Comparison of ENCODE assay signal across 22 mouse cellular contexts in the genomic region with DNA sequence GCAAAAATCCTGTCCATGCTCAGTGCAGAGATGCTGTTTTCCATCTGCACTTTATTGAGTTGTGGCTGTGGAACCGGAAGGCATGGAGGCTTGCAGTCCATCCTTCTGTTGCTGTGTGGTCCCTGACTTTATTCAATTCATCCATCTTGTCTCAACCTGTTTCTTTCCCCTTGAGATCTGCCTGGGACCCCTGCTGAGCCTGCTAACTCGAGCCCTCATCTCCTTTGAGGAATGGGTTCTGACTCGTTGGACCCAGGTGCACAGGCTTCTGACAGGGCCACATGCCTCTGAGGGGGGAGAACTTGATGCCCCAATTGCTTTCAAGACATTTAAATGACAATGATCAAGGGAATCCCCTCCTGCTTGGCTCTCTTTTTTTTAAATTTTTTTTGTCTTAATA.
A peak's percentile ranks its signal among the peaks of the same experiment; 100 is the strongest.
DNase-seq lines count a peak whose midpoint lies in the region; ATAC-seq and TF ChIP-seq lines count a peak whose summit lies in the region.
"Had no signal": no experiment of that assay in that cellular context is flagged by ENCODE, and none has a peak within 500 bp of the region (broad histone marks: within the 10 kb centered on the region; RNA-seq: fewer than 3 reads in every experiment).

No protein-coding gene starts in this region.

- no peak for TF ChIP-seq POLR2A in CH12.LX (IDR thresholded peaks at IDR 0.05; ENCODE audit: low read depth, low read length)

- H3K4me3 ChIP-seq in CH12.LX (replicated peaks in 1 of 3; ENCODE audit: low read depth in 2 of 3, low read length in 2 of 3, poor library complexity in 1 of 3): no peak overlapping the region
- no peak overlapping the region for H3K4me3 ChIP-seq in embryonic facial prominence, embryonic 14.5 days (ENCODE audit: low read depth, low read length)
- H3K4me3 ChIP-seq in layer of hippocampus, adult 2 months: no peak overlapping the region
- H3K4me3 ChIP-seq: embryonic facial prominence, embryonic 12.5 days; forebrain, embryonic 13.5 days; forebrain, embryonic 15.5 days had no signal

- dilution Hi-C loops in CH12.LX (cut with MboI; ENCODE audit: extremely low pct_ligation_motif_present, extremely low pct_unique_long_range_greater_than_20kb, low sequenced_read_pairs): no loop called here

- H3K79me2 ChIP-seq in CH12.LX (replicated peaks; ENCODE audit: control insufficient read depth, extremely low read depth, insufficient read depth, poor library complexity, severe bottlenecking): no peaks in the 10 kb centered on the region

- no peaks in the 10 kb centered on the region for H3K9me3 ChIP-seq in CH12.LX (replicated peaks; ENCODE audit: low read length)
- H3K9me3 ChIP-seq in embryonic facial prominence, embryonic 14.5 days (ENCODE audit: control insufficient read depth, low read length): no peaks in the 10 kb centered on the region
- H3K9me3 ChIP-seq: embryonic facial prominence, embryonic 12.5 days; forebrain, embryonic 13.5 days; forebrain, embryonic 15.5 days; G1E had no signal

- in situ Hi-C loops in CH12.LX (cut with MboI; ENCODE audit: low pct_ligation_motif_present, low pct_unique_long_range_greater_than_20kb, low sequenced_read_pairs): no loop called here

- H3K27me3 ChIP-seq in CH12.LX (replicated peaks): no peaks in the 10 kb centered on the region
- H3K27me3 ChIP-seq in embryonic facial prominence, embryonic 14.5 days (replicated peaks; ENCODE audit: control insufficient read depth, insufficient read depth, low read length): no peaks in the 10 kb centered on the region
- H3K27me3 ChIP-seq: embryonic facial prominence, embryonic 12.5 days; forebrain, embryonic 13.5 days; forebrain, embryonic 15.5 days; Patski had no signal

- H3K36me3 ChIP-seq in CH12.LX (replicated peaks in 1 of 2; ENCODE audit: control insufficient read depth in 1 of 2, insufficient read depth in 1 of 2, low read length in 1 of 2): no peaks in the 10 kb centered on the region
- H3K36me3 ChIP-seq in embryonic facial prominence, embryonic 14.5 days (ENCODE audit: control insufficient read depth, insufficient read depth, low read length): no peaks in the 10 kb centered on the region
- H3K36me3 ChIP-seq: embryonic facial prominence, embryonic 12.5 days; forebrain, embryonic 15.5 days had no signal

- H3K4me1 ChIP-seq in CH12.LX (ENCODE audit: control insufficient read depth in 1 of 2, insufficient read depth in 2 of 2): peaks cover 45 to 97% of the 10 kb centered on the region in 2 experiments
- H3K4me1 ChIP-seq in embryonic facial prominence, embryonic 14.5 days (ENCODE audit: control insufficient read depth, insufficient read depth, low read length): peaks cover 20% of the 10 kb centered on the region

- TF ChIP-seq RAD21 in CH12.LX (IDR thresholded peaks at IDR 0.05; ENCODE audit: low read depth, low read length): no peak

- no peak overlapping the region for H3K4me2 ChIP-seq in CH12.LX (ENCODE audit: insufficient read depth, low read depth, poor library complexity, severe bottlenecking)
- H3K4me2 ChIP-seq in embryonic facial prominence, embryonic 14.5 days (ENCODE audit: low read depth, low read length): no peak overlapping the region
- H3K4me2 ChIP-seq: embryonic facial prominence, embryonic 12.5 days; forebrain, embryonic 13.5 days; forebrain, embryonic 15.5 days had no signal

- H3K27ac ChIP-seq in CH12.LX (ENCODE audit: insufficient read depth, low read depth): no peak overlapping the region
- no peak overlapping the region for H3K27ac ChIP-seq in embryonic facial prominence, embryonic 14.5 days (replicated peaks; ENCODE audit: low read depth, low read length)
- H3K27ac ChIP-seq in layer of hippocampus, adult 2 months: no peak overlapping the region
- H3K27ac ChIP-seq: embryonic facial prominence, embryonic 12.5 days; forebrain, embryonic 13.5 days; forebrain, embryonic 15.5 days had no signal

- TF ChIP-seq CTCF in CH12.LX (conservative IDR thresholded peaks at IDR 0.05 in 1 of 2, IDR thresholded peaks at IDR 0.05 in 1 of 2; ENCODE audit: low read depth in 2 of 2, low read length in 2 of 2): no peak
- no peak for TF ChIP-seq CTCF in layer of hippocampus, adult 2 months (conservative IDR thresholded peaks at IDR 0.05)

- H3K9ac ChIP-seq in CH12.LX (ENCODE audit: insufficient read depth, low read depth): no peak overlapping the region
- no peak overlapping the region for H3K9ac ChIP-seq in embryonic facial prominence, embryonic 14.5 days (ENCODE audit: low read depth, low read length)
- H3K9ac ChIP-seq: embryonic facial prominence, embryonic 12.5 days; forebrain, embryonic 13.5 days; forebrain, embryonic 15.5 days; forebrain, postnatal 0 days had no signal

- no peak for ATAC-seq in embryonic facial prominence, embryonic 14.5 days (ENCODE audit: low read depth)
- ATAC-seq: activated CD4-positive, CD25-positive, alpha-beta regulatory T cell, adult 4 months; forebrain, embryonic 13.5 days; forebrain, embryonic 15.5 days; forebrain, postnatal 0 days; Patski had no signal

- no peak for DNase-seq in CH12.LX (ENCODE audit: extremely low read depth)
- DNase-seq in ES-CJ7 (ENCODE audit: low read depth, low spot score): peak; percentile 52
- DNase-seq in R1 (ENCODE audit: low read depth, low spot score): peak; percentile 41
- peak; percentile 31 for DNase-seq in embryonic facial prominence, embryonic 14.5 days (ENCODE audit: low spot score)
- DNase-seq in right cerebral cortex, postnatal 10 days (ENCODE audit: low spot score in 2 of 2): no peak
- DNase-seq in embryo, embryonic 10.5 days (ENCODE audit: low spot score): no peak
- no peak for DNase-seq in layer of hippocampus, adult 2 months (ENCODE audit: low spot score in 2 of 2)
- DNase-seq: adrenal gland, adult 8-10 months; adrenal gland, postnatal 14 days; adrenal gland, postnatal 36 days; cerebellum, adult 11-12 months; cerebellum, adult 2 months; cerebellum, adult 9-10 months; cerebellum, postnatal 25 days; embryo, embryonic 11 days; forebrain, postnatal 0 days had no signal

- TF ChIP-seq EP300 in CH12.LX (IDR thresholded peaks at IDR 0.05; ENCODE audit: low read length): no peak

- WGBS in embryonic facial prominence, embryonic 14.5 days: 25% methylated on average over 3 of the region's 3 CpGs

TF ChIP-seq in CH12.LX, 34 proteins besides CTCF, POLR2A, EP300 and RAD21:
- TF ChIP-seq ZNF384 (IDR thresholded peaks at IDR 0.05; ENCODE audit: low read depth, low read length): peak; percentile 67; the same call in 1 of the 2 replicates
- no peak for TF ChIP-seq ETS1 (conservative IDR thresholded peaks at IDR 0.05; ENCODE audit: low read depth, low read length)

Comparison
In these comparisons a context has a peak if more than half of its experiments do, and no peak if none do; other contexts are left out.
1. DNase-seq: peak in ES-CJ7 (single experiment), R1 (single experiment) and embryonic facial prominence, embryonic 14.5 days (single experiment); none in CH12.LX (single experiment), right cerebral cortex, postnatal 10 days (0 of 2), embryo, embryonic 10.5 days (single experiment) and layer of hippocampus, adult 2 months (0 of 2).